In the genomic region with DNA sequence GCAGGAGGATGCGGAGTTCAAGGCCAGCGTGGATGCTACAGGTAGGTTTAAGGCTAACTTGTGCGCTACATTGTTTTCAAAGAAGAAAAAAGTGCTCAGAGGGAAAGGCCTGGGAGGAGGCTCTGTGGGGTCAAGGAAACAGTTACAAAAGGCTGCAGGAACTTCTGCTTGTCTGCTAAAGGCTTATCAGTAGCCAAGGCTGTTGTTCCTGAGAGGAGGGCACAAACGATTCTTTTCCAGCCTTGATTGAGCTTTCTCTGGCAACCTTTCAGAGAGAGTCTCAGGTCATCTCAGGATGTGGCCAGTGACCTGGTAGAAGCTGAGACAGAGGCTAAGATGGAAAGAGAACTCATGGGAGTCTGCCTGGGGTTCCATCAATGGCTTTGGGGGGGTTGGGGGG, we compare ENCODE assay signal across 25 mouse cellular contexts. TPM values are rescaled to one million over a fixed set of nuclear protein-coding genes. Genes with fewer than 3 reads are reported as not detected.
DNase-seq lines count a peak whose midpoint lies in the region; ATAC-seq and TF ChIP-seq lines count a peak whose summit lies in the region.
"Had no signal": no experiment of that assay in that cellular context is flagged by ENCODE, and none has a peak within 500 bp of the region (broad histone marks: within the 10 kb centered on the region; RNA-seq: fewer than 3 reads in every experiment).

No protein-coding gene starts in this region.

- H3K9me3 ChIP-seq in liver, postnatal 0 days (ENCODE audit: low read length): no peaks in the 10 kb centered on the region
- H3K9me3 ChIP-seq: embryonic facial prominence, embryonic 13.5 days; embryonic facial prominence, embryonic 15.5 days; forebrain, embryonic 10.5 days; forebrain, embryonic 12.5 days had no signal

- no peak overlapping the region for H3K4me2 ChIP-seq in liver, postnatal 0 days (ENCODE audit: low read depth, low read length)
- H3K4me2 ChIP-seq: embryonic facial prominence, embryonic 13.5 days; embryonic facial prominence, embryonic 15.5 days; forebrain, embryonic 12.5 days had no signal

- H3K4me3 ChIP-seq in liver, adult 2 months (ENCODE audit: insufficient read depth, low read depth, low read length): no peak overlapping the region
- no peak overlapping the region for H3K4me3 ChIP-seq in liver, postnatal 0 days (ENCODE audit: low read depth, low read length)
- H3K4me3 ChIP-seq: embryonic facial prominence, embryonic 13.5 days; embryonic facial prominence, embryonic 15.5 days; erythroblast, embryonic 14.5 days; forebrain, embryonic 10.5 days; forebrain, embryonic 12.5 days had no signal

- no peak for TF ChIP-seq CTCF in liver, adult 2 months (IDR thresholded peaks at IDR 0.05; ENCODE audit: low read depth, low read length)
- TF ChIP-seq CTCF in liver, postnatal 0 days (IDR thresholded peaks at IDR 0.05; ENCODE audit: low read depth): no peak

- no peaks in the 10 kb centered on the region for H3K79me2 ChIP-seq in liver, adult 2 months (ENCODE audit: control insufficient read depth, insufficient read depth, low read length)

- intact Hi-C loops in left cerebral cortex, postnatal 14 days (cut with DNase I): no loop called here

- ATAC-seq in liver, postnatal 0 days: no peak
- ATAC-seq: forebrain, embryonic 14.5 days; forebrain, embryonic 16.5 days had no signal

- H3K4me1 ChIP-seq in liver, adult 2 months (ENCODE audit: control insufficient read depth, insufficient read depth, low read length): peaks cover 10% of the 10 kb centered on the region
- no peaks in the 10 kb centered on the region for H3K4me1 ChIP-seq in liver, postnatal 0 days (ENCODE audit: insufficient read depth)
- H3K4me1 ChIP-seq: embryonic facial prominence, embryonic 13.5 days; embryonic facial prominence, embryonic 15.5 days; forebrain, embryonic 10.5 days; forebrain, embryonic 12.5 days had no signal

- 66% methylated on average over 4 of the region's 4 CpGs for WGBS in liver, adult 2 months
- WGBS in liver, postnatal 0 days (ENCODE audit: insufficient replicate concordance): 65% methylated on average over 4 of the region's 4 CpGs

- no peaks in the 10 kb centered on the region for H3K36me3 ChIP-seq in liver, adult 2 months (ENCODE audit: control insufficient read depth, insufficient read depth, low read length)
- no peaks in the 10 kb centered on the region for H3K36me3 ChIP-seq in liver, postnatal 0 days (replicated peaks; ENCODE audit: insufficient read depth, low read length)
- H3K36me3 ChIP-seq: embryonic facial prominence, embryonic 13.5 days; embryonic facial prominence, embryonic 15.5 days; forebrain, embryonic 10.5 days; forebrain, embryonic 12.5 days had no signal

- no peak overlapping the region for H3K27ac ChIP-seq in liver, adult 2 months (replicated peaks; ENCODE audit: insufficient read depth, low read depth, low read length)
- H3K27ac ChIP-seq in liver, postnatal 0 days (ENCODE audit: low read depth): no peak overlapping the region
- H3K27ac ChIP-seq: embryonic facial prominence, embryonic 13.5 days; embryonic facial prominence, embryonic 15.5 days; forebrain, embryonic 10.5 days; forebrain, embryonic 12.5 days had no signal

- no peaks in the 10 kb centered on the region for H3K27me3 ChIP-seq in liver, adult 2 months (ENCODE audit: control insufficient read depth, insufficient read depth, low read length)
- H3K27me3 ChIP-seq in liver, postnatal 0 days (ENCODE audit: insufficient read depth, low read length): no peaks in the 10 kb centered on the region
- H3K27me3 ChIP-seq: embryonic facial prominence, embryonic 13.5 days; forebrain, embryonic 12.5 days had no signal

- peak; percentile 25 for DNase-seq in adrenal gland, adult 2 months
- DNase-seq in adrenal gland, postnatal 36 days: no peak
- peak; percentile 53 for DNase-seq in liver, adult 2 months (ENCODE audit: extremely low read depth, low read depth, low spot score)
- no peak for DNase-seq in liver, postnatal 0 days
- DNase-seq in ovary, adult 18-20 months (ENCODE audit: low spot score): peak; percentile 29
- DNase-seq in ovary, postnatal 14 days (ENCODE audit: low spot score): no peak
- DNase-seq in testis, postnatal 14 days (ENCODE audit: low spot score): peak; percentile 60
- no peak for DNase-seq in left cerebral cortex, postnatal 14 days (ENCODE audit: low spot score in 2 of 2)
- DNase-seq: cerebellum, adult 11 months; cerebellum, adult 18-20 months; cerebellum, adult 8-10 months; cerebellum, adult 9-11 months; cerebellum, postnatal 14 days; cerebellum, postnatal 36 days; embryo, embryonic 11 days had no signal

- no peak for TF ChIP-seq POLR2A in liver, adult 2 months (IDR thresholded peaks at IDR 0.05; ENCODE audit: extremely low read depth, insufficient read depth, low read length)

- no peak overlapping the region for H3K9ac ChIP-seq in liver, adult 2 months (ENCODE audit: low read depth, low read length)
- no peak overlapping the region for H3K9ac ChIP-seq in liver, postnatal 0 days (replicated peaks)
- H3K9ac ChIP-seq: embryonic facial prominence, embryonic 13.5 days; embryonic facial prominence, embryonic 15.5 days; forebrain, embryonic 12.5 days had no signal

- no peak for TF ChIP-seq EP300 in liver, postnatal 0 days (IDR thresholded peaks at IDR 0.05; ENCODE audit: low read depth)

RNA-seq across cellular contexts. Expression of gene Mmd2, which starts 7.0 kb away (rescaled TPM):
- 10 to 100 TPM; 35.9 to 53.9 TPM for total RNA-seq in adrenal gland, adult 2 months (2021)
- 32.0 and 51.8 TPM in 2 replicates for polyA plus RNA-seq in adrenal gland, adult 2 months (2012; rRNA removed)
- total RNA-seq in adrenal gland, postnatal 36 days (2021): 10 to 100 TPM; 21.6 to 35.2 TPM
- total RNA-seq in liver, adult 2 months (2014; rRNA removed): 9.8 and 37.1 TPM in 2 replicates
- 13.1 and 27.6 TPM in 2 replicates for polyA plus RNA-seq in liver, adult 2 months (2012; rRNA removed)
- 9.1 and 11.8 TPM in 2 replicates for polyA plus RNA-seq in liver, postnatal 0 days (2015; fragmentation: Nextera tagmentation; extraction: Ambion mirVana)
- 100 to 1,000 TPM; 126 to 127 TPM for total RNA-seq in left cerebral cortex, postnatal 14 days (2021)
- total RNA-seq: common myeloid progenitor, adult 5-6 weeks; MEL had no signal
- polyA plus RNA-seq: C2C12; erythroblast, embryonic 14.5 days had no signal

RNA-seq across cellular contexts. Expression of gene Wipi2, which starts 11.9 kb away (rescaled TPM):
- total RNA-seq in adrenal gland, adult 2 months (2021): 100 to 1,000 TPM in 1 of 2 experiments, 10 to 100 TPM in 1; 90.9 to 108 TPM
- 58.0 and 63.5 TPM in 2 replicates for polyA plus RNA-seq in adrenal gland, adult 2 months (2012; rRNA removed)
- 100 to 1,000 TPM in 1 of 2 experiments, 10 to 100 TPM in 1; 95.2 to 104 TPM for total RNA-seq in adrenal gland, postnatal 36 days (2021)
- 43.9 and 46.5 TPM in 2 replicates for total RNA-seq in liver, adult 2 months (2014; rRNA removed)
- 35.9 and 39.2 TPM in 2 replicates for polyA plus RNA-seq in liver, adult 2 months (2012; rRNA removed)
- 16.7 and 18.6 TPM in 2 replicates for polyA plus RNA-seq in liver, postnatal 0 days (2015; fragmentation: Nextera tagmentation; extraction: Ambion mirVana)
- total RNA-seq in left cerebral cortex, postnatal 14 days (2021): 10 to 100 TPM; 89.6 to 91.7 TPM

Comparison
In these comparisons a context has a peak if more than half of its experiments do, and no peak if none do; other contexts are left out.
1. DNase-seq: peak in adrenal gland, adult 2 months (single experiment), liver, adult 2 months (single experiment), ovary, adult 18-20 months (single experiment) and testis, postnatal 14 days (single experiment); none in adrenal gland, postnatal 36 days (0 of 2), liver, postnatal 0 days (single experiment), ovary, postnatal 14 days (single experiment) and left cerebral cortex, postnatal 14 days (0 of 2).